Mouse (Mus musculus): Measurements from ENCODE around the gene Rec114. TPM values are rescaled to one million over a fixed set of nuclear protein-coding genes. Genes with fewer than 3 reads are reported as not detected.

Gene Rec114
- total RNA-seq (2014; fragmentation: Nextera tagmentation) (not detected in 2 replicates), total RNA-seq (2017) (1.7 and 2.1 TPM in 2 replicates), polyA plus RNA-seq (2012) (not detected in 2 replicates)

- ATAC-seq (ENCODE audit: extremely low read depth, insufficient number of reproducible peaks, low FRiP score, poor library complexity, severe bottlenecking) (no peak), DNase-seq (ENCODE audit: low spot score) (no peak)
- TF ChIP-seq GATA2 (IDR thresholded peaks at IDR 0.05; ENCODE audit: borderline replicate concordance, low read depth, low read length), result no peak
- no peak for TF ChIP-seq CTCF (IDR thresholded peaks at IDR 0.05; ENCODE audit: low read depth, low read length)
- TF ChIP-seq TAL1 (conservative IDR thresholded peaks at IDR 0.05; ENCODE audit: low read depth, low read length), result no peak
- TF ChIP-seq GATA1 (IDR thresholded peaks at IDR 0.05; ENCODE audit: borderline replicate concordance, low read length), result no peak
- no peak for TF ChIP-seq POLR2AphosphoS5 (IDR thresholded peaks at IDR 0.05; ENCODE audit: insufficient replicate concordance, low read depth, low read length)
- Histone ChIP-seq H3K27me3 (ENCODE audit: insufficient read depth, low read length) (peaks cover 23% of the 10 kb centered on the region), H3K36me3 (replicated peaks) (no peaks in the 10 kb centered on the region), H3K4me1 (ENCODE audit: insufficient read depth, low read depth, low read length) (peaks cover 25% of the 10 kb centered on the region), H3K9me3 (replicated peaks) (no peaks in the 10 kb centered on the region), H3K4me3 (ENCODE audit: low read depth, low read length) (no peak within 1 kb of the TSS)
Observed at GRCm38 (mm10) chr9:58743702-58744248, at the start of gene Rec114. Rec114 (minus strand) TSS chr9:58743964.

GRCm38 (mm10) chr9:58789476-58789875, 45.7 kb upstream of the Rec114 start:
- Histone ChIP-seq H3K4me3 (ENCODE audit: low read depth, low read length) (no peak overlapping the region), H3K4me1 (ENCODE audit: insufficient read depth, low read depth, low read length) (0 out of 2 replicates have a peak, but pooled peaks cover 4% of the 10 kb centered on the region), H3K36me3 (replicated peaks) (no peaks in the 10 kb centered on the region), H3K9me3 (replicated peaks) (no peaks in the 10 kb centered on the region), H3K27me3 (ENCODE audit: insufficient read depth, low read length) (peaks cover 5% of the 10 kb centered on the region)
- TF ChIP-seq TAL1 (conservative IDR thresholded peaks at IDR 0.05; ENCODE audit: low read depth, low read length) (no peak), POLR2AphosphoS5 (IDR thresholded peaks at IDR 0.05; ENCODE audit: insufficient replicate concordance, low read depth, low read length) (no peak), GATA2 (IDR thresholded peaks at IDR 0.05; ENCODE audit: borderline replicate concordance, low read depth, low read length) (no peak), GATA1 (IDR thresholded peaks at IDR 0.05; ENCODE audit: borderline replicate concordance, low read length) (no peak), CTCF (IDR thresholded peaks at IDR 0.05; ENCODE audit: low read depth, low read length) (no peak)
- DNase-seq (ENCODE audit: low spot score), result no peak
- no peak for ATAC-seq (ENCODE audit: extremely low read depth, insufficient number of reproducible peaks, low FRiP score, poor library complexity, severe bottlenecking)

- ATAC-seq (ENCODE audit: extremely low read depth, insufficient number of reproducible peaks, low FRiP score, poor library complexity, severe bottlenecking) (no peak), DNase-seq (ENCODE audit: low spot score) (no peak)
- Histone ChIP-seq H3K27me3 (ENCODE audit: insufficient read depth, low read length) (peaks cover 2% of the 10 kb centered on the region; the same call in 1 of the 2 replicates), H3K4me1 (ENCODE audit: insufficient read depth, low read depth, low read length) (no peaks in the 10 kb centered on the region), H3K4me3 (ENCODE audit: low read depth, low read length) (no peak overlapping the region), H3K9me3 (replicated peaks) (no peaks in the 10 kb centered on the region), H3K36me3 (replicated peaks) (no peaks in the 10 kb centered on the region)
- TF ChIP-seq GATA1 (IDR thresholded peaks at IDR 0.05; ENCODE audit: borderline replicate concordance, low read length) (no peak), CTCF (IDR thresholded peaks at IDR 0.05; ENCODE audit: low read depth, low read length) (peak; percentile 20; the same call in 1 of the 2 replicates)
Observed at GRCm38 (mm10) chr9:58775363-58775762, 31.6 kb upstream of the Rec114 start.

- TF ChIP-seq CTCF (IDR thresholded peaks at IDR 0.05; ENCODE audit: low read depth, low read length), result no peak
- TF ChIP-seq POLR2AphosphoS5 (IDR thresholded peaks at IDR 0.05; ENCODE audit: insufficient replicate concordance, low read depth, low read length), result no peak
- TF ChIP-seq GATA2 (IDR thresholded peaks at IDR 0.05; ENCODE audit: borderline replicate concordance, low read depth, low read length), result no peak
- TF ChIP-seq TAL1 (conservative IDR thresholded peaks at IDR 0.05; ENCODE audit: low read depth, low read length), result no peak
- no peak for TF ChIP-seq GATA1 (IDR thresholded peaks at IDR 0.05; ENCODE audit: borderline replicate concordance, low read length)
- DNase-seq (ENCODE audit: low spot score), result no peak
- H3K27me3 ChIP-seq (ENCODE audit: insufficient read depth, low read length), result peaks cover 2% of the 10 kb centered on the region; the same call in 1 of the 2 replicates
- no peaks in the 10 kb centered on the region for H3K4me1 ChIP-seq (ENCODE audit: insufficient read depth, low read depth, low read length)
- no peaks in the 10 kb centered on the region for H3K36me3 ChIP-seq (replicated peaks)
- no peak for ATAC-seq (ENCODE audit: extremely low read depth, insufficient number of reproducible peaks, low FRiP score, poor library complexity, severe bottlenecking)
- H3K4me3 ChIP-seq (ENCODE audit: low read depth, low read length), result no peak overlapping the region
- H3K9me3 ChIP-seq (replicated peaks), result no peaks in the 10 kb centered on the region
Observed at GRCm38 (mm10) chr9:58774761-58775160, 31.0 kb upstream of the Rec114 start.

GRCm38 (mm10) chr9:58769943-58770342, 26.2 kb upstream of the Rec114 start:
- no peak for ATAC-seq (ENCODE audit: extremely low read depth, insufficient number of reproducible peaks, low FRiP score, poor library complexity, severe bottlenecking)
- TF ChIP-seq TAL1 (conservative IDR thresholded peaks at IDR 0.05; ENCODE audit: low read depth, low read length), result no peak

GRCm38 (mm10) chr9:58766959-58767955, 23.5 kb upstream of the Rec114 start:
- no peak for ATAC-seq (ENCODE audit: extremely low read depth, insufficient number of reproducible peaks, low FRiP score, poor library complexity, severe bottlenecking)

More at GRCm38 (mm10) chr9:58769943-58770342, 26.2 kb upstream of the Rec114 start:
- peaks cover 3% of the 10 kb centered on the region; the same call in 1 of the 2 replicates for H3K4me1 ChIP-seq (ENCODE audit: insufficient read depth, low read depth, low read length)
- peaks cover under 1% of the 10 kb centered on the region; the same call in 1 of the 2 replicates for H3K27me3 ChIP-seq (ENCODE audit: insufficient read depth, low read length)
- no peak for DNase-seq (ENCODE audit: low spot score)
- no peaks in the 10 kb centered on the region for H3K9me3 ChIP-seq (replicated peaks)
- H3K36me3 ChIP-seq (replicated peaks), result no peaks in the 10 kb centered on the region
- no peak overlapping the region for H3K4me3 ChIP-seq (ENCODE audit: low read depth, low read length)

More at GRCm38 (mm10) chr9:58766959-58767955, 23.5 kb upstream of the Rec114 start:
- H3K27me3 ChIP-seq (ENCODE audit: insufficient read depth, low read length), result peaks cover 7% of the 10 kb centered on the region
- no peak overlapping the region for H3K4me3 ChIP-seq (ENCODE audit: low read depth, low read length)
- no peaks in the 10 kb centered on the region for H3K36me3 ChIP-seq (replicated peaks)
- DNase-seq (ENCODE audit: low spot score), result no peak
- H3K4me1 ChIP-seq (ENCODE audit: insufficient read depth, low read depth, low read length), result peaks cover 3% of the 10 kb centered on the region; the same call in 1 of the 2 replicates
- no peaks in the 10 kb centered on the region for H3K9me3 ChIP-seq (replicated peaks)
- TF ChIP-seq POLR2AphosphoS5 (IDR thresholded peaks at IDR 0.05; ENCODE audit: insufficient replicate concordance, low read depth, low read length), result no peak
- no peak for TF ChIP-seq TAL1 (conservative IDR thresholded peaks at IDR 0.05; ENCODE audit: low read depth, low read length)
- no peak for TF ChIP-seq GATA1 (IDR thresholded peaks at IDR 0.05; ENCODE audit: borderline replicate concordance, low read length)
- no peak for TF ChIP-seq CTCF (IDR thresholded peaks at IDR 0.05; ENCODE audit: low read depth, low read length)
- no peak for TF ChIP-seq GATA2 (IDR thresholded peaks at IDR 0.05; ENCODE audit: borderline replicate concordance, low read depth, low read length)

All from G1E (cell line).